Mouse (Mus musculus) embryo, embryonic 11 days (tissue): ENCODE results near the gene Mbtps1.

ENCODE experiments used
- DNase-seq: peaks from one replicate; pipeline ENCODE4 v3.0.0-alpha.2; 2015

The Mbtps1 gene

DNA sequence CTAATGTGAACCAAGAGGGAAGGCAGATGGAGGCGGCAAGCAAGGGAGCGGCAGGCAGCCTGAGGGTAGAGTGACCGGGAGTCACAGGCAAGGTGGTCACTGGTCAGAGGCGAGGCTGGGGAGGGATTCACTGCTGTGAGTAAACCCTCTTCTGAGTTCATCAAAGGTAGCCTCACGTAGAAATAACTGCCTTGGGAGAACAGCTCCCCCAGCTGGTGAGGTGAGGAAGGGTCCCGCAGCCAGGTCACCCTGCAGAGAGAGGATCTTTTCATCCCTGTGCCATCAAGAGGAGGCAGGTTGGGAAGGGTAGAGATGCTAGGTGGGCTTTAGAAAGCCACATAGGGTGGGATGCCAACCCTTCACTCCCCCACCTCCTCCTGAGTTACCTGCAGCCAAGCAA, 61.7 kb downstream of the Mbtps1 start:
- peak; percentile 39 for DNase-seq

DNA sequence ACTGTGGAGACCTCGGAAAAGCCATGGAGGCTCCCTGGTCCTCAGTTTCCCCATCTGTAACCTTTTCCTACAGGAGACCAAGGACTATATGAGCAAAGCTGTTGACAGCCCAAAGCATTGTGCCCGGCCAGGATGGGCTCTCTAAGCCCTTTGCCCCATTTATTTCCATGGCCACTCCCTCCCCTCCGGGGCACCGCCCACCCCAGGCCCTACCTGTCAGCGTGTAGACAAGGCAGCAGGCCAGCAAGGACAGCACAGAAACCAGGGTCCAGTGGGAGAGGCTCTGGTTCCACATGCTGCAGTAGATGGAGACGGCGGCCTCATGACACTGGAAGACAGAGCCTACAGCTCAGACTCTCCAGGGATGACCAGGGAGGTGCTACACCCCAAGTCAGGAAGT, 71.4 kb downstream of the Mbtps1 start:
- no peak for DNase-seq

DNA sequence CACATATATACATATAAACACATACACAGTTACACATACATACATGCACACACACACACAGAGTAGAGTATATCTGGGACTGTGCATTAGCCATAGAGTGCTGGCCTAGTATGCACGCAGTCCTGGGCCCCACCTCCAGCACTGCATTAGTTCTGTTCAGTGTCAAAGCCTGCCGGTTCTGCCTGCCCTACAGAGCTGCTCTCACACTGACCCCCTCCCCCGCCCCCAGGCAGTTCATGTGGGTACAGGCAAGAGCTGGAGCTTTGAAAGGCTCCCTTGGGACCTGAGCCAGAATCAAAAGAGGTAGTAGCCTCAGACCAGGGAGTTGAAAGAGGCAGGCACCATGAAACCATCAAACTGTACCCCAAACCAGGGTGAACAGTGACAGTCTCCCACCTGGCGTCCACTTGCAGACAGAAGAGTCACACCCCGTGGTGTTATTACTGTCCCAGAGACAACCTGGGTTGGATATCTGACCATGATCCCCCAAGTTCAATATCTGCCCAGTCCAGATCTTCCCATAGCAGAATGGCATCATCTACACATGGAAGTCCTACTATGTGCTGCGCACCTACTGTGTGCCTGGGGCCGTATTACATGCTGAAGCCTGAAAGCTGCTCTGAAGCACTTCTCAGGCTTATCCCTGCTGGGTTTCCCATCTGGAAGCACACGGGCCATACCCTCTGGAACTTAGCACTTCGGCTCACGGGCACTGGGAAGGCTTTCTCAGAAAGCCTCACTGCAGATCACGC, 74.2 kb downstream of the Mbtps1 start:
- peak; percentile 27 for DNase-seq

DNA sequence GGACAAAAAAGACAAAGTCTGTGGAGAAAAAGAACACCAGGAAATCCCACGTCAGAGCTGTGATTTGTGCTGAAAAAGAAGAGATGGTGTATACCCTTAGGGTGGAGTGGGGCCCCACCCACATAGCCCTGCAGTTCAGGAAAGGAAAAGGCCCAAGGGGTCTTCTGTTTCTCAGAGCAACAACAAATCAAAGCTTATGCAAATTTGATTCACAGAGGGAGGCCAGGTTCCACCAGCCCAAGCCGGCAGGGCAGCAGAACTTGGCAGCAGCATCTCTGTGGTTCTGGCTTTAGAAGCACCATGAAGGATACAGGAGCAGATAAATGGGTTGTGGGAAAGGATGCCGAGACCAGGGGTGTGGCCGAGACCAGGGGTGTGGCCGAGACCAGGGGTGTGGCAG, 79.9 kb downstream of the Mbtps1 start:
- no peak for DNase-seq

DNA sequence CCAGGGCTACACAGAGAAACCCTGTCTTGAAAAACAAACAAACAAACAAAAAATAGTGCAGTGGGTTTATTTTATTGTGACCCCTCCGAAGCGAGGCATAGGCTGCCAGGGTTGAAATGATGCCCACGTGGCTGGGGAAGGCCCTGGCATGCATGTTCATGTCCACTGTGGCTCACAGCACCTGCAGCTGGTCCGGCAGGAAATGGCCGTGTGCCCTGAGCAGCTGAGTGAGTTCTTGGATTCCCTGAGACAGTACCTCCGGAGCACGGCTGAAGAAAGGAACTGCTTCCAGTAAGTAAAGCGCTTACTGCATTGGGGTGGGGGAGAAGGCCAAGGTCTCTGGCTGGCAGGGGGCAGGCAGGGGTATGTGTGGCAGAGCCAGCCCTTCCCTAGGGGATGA, 90.4 kb downstream of the Mbtps1 start:
- DNase-seq = no peak

DNA sequence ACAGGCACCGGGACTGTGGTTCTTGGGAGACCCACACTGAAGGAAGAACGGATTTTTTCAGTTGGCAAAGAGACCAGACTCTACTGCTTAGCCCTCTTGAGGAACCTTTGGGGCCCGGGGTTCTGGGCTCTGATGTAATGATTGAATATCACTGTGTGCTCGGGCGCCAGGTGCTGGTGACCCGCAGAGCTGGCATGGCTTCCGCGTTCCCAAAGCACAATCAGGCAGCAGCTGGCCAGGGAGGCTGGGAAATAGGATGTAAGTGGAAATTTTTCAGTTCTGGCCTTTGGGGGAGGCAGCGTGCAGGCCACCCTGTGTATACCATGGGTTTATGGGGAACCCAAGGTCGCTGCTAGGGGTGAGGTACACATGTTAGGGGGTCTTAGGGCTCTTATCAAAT, 91.7 kb downstream of the Mbtps1 start:
- no peak for DNase-seq

DNA sequence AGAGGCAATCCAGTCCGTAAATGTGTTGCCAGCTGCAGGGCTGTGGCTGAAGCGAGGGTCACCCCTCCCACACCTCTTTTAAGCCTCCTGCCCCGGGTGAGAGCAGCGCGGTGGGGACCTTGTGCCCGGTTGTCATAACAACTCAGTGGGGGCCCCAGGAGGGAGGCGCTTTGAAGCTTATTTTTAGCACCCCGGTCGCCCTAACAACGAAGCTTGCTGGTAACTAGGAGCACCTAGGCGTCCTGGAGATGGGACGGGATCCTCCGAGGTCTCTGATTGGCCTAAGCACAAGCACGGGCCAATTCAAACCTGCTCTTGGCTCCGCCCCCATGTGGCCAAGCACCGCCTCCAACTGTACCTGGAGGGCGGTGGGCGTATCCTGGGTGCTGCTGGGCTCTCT, 92.4 kb downstream of the Mbtps1 start:
- peak; percentile 56 for DNase-seq

DNA sequence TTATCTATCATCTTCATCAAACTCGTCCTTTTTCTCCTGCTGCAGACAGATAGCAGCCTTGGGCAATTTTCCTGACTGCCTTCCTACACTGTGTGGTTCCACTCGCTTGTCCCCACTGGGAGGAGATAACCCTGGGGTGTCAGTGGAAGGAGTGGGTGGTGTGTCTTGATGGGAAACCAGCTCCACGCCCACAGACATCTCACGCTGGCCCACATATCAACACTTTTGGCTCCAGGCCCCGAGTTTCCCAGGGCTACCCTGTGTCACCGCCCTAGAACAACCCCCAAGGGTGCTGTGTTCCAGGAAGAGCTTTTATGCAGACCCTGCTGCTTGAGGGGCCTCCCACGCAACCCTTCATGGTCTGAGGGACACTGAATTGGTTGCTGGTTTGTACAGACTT, 94.8 kb downstream of the Mbtps1 start:
- DNase-seq = no peak

DNA sequence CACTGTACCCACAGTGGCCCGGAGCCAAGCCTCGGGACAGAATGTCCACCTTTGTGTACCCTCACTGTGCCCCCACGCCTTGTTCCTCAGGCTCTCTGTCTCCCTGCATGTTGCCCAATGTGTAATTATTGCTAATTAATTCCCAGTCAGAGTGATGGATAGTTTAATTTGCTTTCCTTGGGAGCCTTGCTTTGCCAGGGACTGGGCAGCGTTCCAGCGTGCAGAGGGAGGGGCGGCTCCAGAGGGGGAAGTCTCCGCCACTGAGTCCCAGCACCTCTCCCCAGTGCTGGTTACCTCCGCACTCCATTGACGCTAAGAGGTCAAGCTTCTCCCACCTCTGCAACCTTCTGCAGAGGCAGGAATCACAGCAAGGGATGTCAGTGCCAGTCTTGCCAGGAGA, 97.2 kb downstream of the Mbtps1 start:
- DNase-seq = no peak

DNA sequence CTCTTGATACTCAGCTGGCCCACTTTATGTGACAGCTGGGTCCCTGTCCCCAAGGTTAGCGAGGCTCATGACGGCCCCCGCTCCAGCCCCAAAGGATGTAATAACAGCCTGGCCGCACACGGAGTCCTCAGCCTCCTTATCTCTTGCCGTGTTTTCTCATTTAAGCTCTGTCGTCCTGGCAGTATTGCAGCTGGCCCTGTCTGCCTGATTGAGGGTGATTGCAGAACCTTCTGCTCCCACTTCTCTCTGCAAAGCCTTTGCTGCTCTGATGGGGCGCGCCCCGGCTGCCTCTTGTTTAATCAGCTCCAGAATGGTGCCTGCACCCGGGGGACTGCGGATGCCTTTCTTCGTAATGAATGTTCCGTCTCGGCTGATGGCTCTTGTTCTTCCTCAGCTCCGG, 98.8 kb downstream of the Mbtps1 start:
- DNase-seq = peak; percentile 47
